Mouse (Mus musculus) limb, embryonic 14.5 days (tissue): ENCODE results near the gene Fbxw2. TPM values are rescaled to one million over a fixed set of nuclear protein-coding genes. Genes with fewer than 3 reads are reported as not detected.

Experiments
- ATAC-seq: fragments of 200-750 bp; cut with Nextera tagmentation; 2 replicates; pipeline ENCODE4 v1.8.0; 2017; ENCODE audit warnings: low read depth, moderate number of reproducible peaks, moderate TSS enrichment; ENCODE audit not compliant: low FRiP score
- DNase-seq: peaks from one replicate; pipeline ENCODE4 v3.0.0-alpha.2; 2015; ENCODE audit warnings: low spot score
- H3K27ac ChIP-seq: fragments of 300-500 bp; sonication (generic); replicated peaks from 2 replicates; pipeline ENCODE4 v1.5.1; 2014; ENCODE audit warnings: low read depth, mild to moderate bottlenecking, low read length, moderate library complexity, mixed read lengths
- H3K27me3 ChIP-seq: fragments of 300-500 bp; sonication (generic); 2 replicates; pipeline ENCODE4 v1.6.1; 2014; ENCODE audit warnings: low read length, mixed read lengths; ENCODE audit not compliant: control insufficient read depth, insufficient read depth
- H3K36me3 ChIP-seq: fragments of 300-500 bp; sonication (generic); 2 replicates; pipeline ENCODE4 v1.6.1; 2014; ENCODE audit warnings: mild to moderate bottlenecking, low read length, moderate library complexity, mixed read lengths; ENCODE audit not compliant: control insufficient read depth, insufficient read depth
- H3K4me1 ChIP-seq: fragments of 300-500 bp; sonication (generic); 2 replicates; pipeline ENCODE4 v1.6.1; 2014; ENCODE audit warnings: antibody characterized with exemption, low read length, mixed read lengths; ENCODE audit not compliant: control insufficient read depth, insufficient read depth
- H3K4me2 ChIP-seq: fragments of 300-500 bp; sonication (generic); replicated peaks from 2 replicates; pipeline ENCODE4 v1.6.1; 2014; ENCODE audit warnings: low read depth, mild to moderate bottlenecking, low read length, moderate library complexity; ENCODE audit not compliant: severe bottlenecking
- H3K4me3 ChIP-seq: fragments of 300-500 bp; sonication (generic); replicated peaks from 2 replicates; pipeline ENCODE4 v1.5.1; 2014; ENCODE audit warnings: low read length
- H3K9ac ChIP-seq: fragments of 300-500 bp; sonication (generic); 2 replicates; pipeline ENCODE4 v1.6.1; 2014; ENCODE audit warnings: mild to moderate bottlenecking, low read depth, low read length, moderate library complexity; ENCODE audit not compliant: severe bottlenecking
- H3K9me3 ChIP-seq: fragments of 300-500 bp; sonication (generic); 2 replicates; pipeline ENCODE4 v1.6.1; 2016; ENCODE audit warnings: low read length; ENCODE audit not compliant: control insufficient read depth
- POLR2A ChIP-seq: fragments of 200-500 bp; IDR thresholded peaks from 2 replicates; pipeline ENCODE4 v1.8.0; 2012; ENCODE audit warnings: inconsistent platforms, mild to moderate bottlenecking, moderate library complexity, borderline replicate concordance; ENCODE audit not compliant: insufficient read depth, insufficient read length; ENCODE audit errors: extremely low read depth
- WGBS: fragments of 180-500 bp; shearing (Covaris S2); extraction: QIAGEN DNeasy Blood & Tissue Kit; methylation state at CpG from one replicate; pipeline ENCODE4 v1.1.7; 2014; 5-methylcytosine and 5-hydroxymethylcytosine counted together
- polyA plus RNA-seq, 2 experiments: library from polyadenylated mRNA; depleted of rRNA in 1 of 2; stranded (reverse) in 1 of 2; unstranded in 1 of 2; fragments of >200 nt; fragmentation: Nextera tagmentation in 1 of 2; extraction: Ambion mirVana in 1 of 2; gene quantifications; 2 replicates each; pipeline versions ENCODE4 v1.2.1 to v1.2.3; 2012 to 2014

Fbxw2 gene
- polyA plus RNA-seq, 2 experiments: 55.1 to 68.3 TPM

DNA sequence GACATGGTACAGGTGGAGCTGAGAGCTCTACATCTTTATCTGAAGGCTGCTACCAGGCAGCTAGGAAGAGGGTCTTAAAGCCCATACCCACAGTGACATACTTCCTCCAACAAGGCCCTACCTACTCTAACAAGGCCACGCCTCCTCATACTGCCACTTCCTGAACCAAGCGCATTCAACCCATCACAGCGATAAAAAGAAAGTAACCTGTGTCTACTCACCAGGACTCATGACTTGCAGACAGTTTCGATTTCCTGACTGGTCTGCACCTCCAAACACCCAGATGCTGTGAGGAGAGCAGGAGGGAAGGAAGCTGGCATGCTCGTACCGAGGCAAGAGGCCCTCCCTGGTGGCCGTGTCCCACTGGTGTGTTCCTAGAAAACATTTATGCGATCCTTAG lies 35.8 kb downstream of the Fbxw2 start:
- no peak for ATAC-seq
- Histone ChIP-seq H3K4me1 (no peaks in the 10 kb centered on the region), H3K4me3 (no peak overlapping the region), H3K36me3 (peaks cover 24% of the 10 kb centered on the region), H3K9ac (no peak overlapping the region), H3K4me2 (no peak overlapping the region), H3K27me3 (no peaks in the 10 kb centered on the region), H3K27ac (no peak overlapping the region), H3K9me3 (no peaks in the 10 kb centered on the region)
- 96% methylated on average over 8 of the region's 8 CpGs for WGBS
- no peak for TF ChIP-seq POLR2A
- DNase-seq: no peak

DNA sequence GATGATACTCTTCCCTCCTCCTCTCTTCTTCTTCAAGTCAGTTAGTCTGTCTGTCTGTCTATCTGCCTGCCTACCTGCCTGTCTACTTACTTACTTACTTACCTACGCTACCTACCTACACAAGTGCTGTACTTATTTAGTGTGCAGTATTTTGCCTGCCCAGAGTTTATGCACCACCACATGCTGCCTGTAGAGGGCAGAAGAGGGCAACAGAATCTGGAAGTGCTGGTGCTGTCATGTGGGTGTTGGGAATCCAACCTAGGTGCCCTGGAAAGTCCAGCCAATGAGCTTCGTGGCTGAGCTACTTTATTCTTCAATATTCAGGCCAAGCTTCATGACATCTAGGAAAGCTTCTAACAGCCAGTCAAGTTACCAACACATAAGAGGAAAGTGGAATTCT lies 42.0 kb downstream of the Fbxw2 start:
- H3K27me3 ChIP-seq: no peaks in the 10 kb centered on the region
- no peak overlapping the region for H3K4me2 ChIP-seq
- 83% methylated on average over 2 of the region's 2 CpGs for WGBS
- ATAC-seq (no peak), DNase-seq (no peak)
- no peak for TF ChIP-seq POLR2A
- H3K4me3 ChIP-seq: no peak overlapping the region
- no peaks in the 10 kb centered on the region for H3K9me3 ChIP-seq
- peaks cover 62% of the 10 kb centered on the region for H3K36me3 ChIP-seq
- no peak overlapping the region for H3K27ac ChIP-seq
- H3K9ac ChIP-seq: no peak overlapping the region
- no peaks in the 10 kb centered on the region for H3K4me1 ChIP-seq

DNA sequence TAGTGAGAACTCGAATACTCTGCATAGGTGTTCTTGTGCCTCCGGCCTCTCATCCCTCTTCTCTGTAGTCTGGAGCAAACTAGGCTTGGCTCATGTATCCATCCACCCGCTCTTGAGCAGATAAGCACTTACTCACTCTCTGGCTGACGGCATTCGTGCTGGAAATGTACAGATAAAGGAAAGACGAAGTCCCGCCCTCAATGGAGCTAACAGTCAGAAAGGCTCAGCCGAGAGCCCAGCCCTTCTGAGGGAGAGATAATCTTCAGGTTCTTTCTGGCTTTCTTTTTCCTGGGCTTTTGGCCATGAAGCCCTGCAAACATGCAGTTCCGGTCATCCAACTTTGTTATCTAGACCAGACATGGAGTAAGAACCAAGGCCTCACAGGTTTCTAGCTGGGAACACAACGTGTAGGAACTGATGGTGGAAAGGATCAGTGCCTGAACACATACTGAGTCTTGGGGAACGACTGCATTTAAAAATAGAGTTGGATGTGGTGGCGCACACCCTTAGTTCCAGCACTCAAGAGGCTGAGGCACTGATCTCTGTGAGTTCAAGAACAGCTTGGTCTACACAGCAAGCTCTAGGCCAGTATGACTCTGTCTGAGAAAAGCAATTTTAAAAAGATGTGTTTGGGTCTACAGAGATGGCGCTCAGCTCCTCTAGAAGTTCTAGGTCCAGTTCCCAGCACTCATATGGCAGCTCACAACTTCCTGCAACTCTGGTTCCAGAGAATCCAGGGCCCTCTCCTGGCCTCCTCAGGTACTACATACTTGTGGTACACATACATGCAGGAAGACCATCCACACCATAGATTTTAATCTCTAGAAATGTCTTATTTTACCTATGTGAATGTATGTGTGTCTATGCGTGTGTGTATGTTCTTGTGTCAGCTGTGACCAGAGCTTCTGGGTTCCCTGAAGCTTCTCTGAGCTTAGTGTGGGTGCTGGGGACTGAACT lies 42.8 kb downstream of the Fbxw2 start:
- Histone ChIP-seq H3K27ac (no peak overlapping the region), H3K4me3 (no peak overlapping the region), H3K9me3 (no peaks in the 10 kb centered on the region), H3K36me3 (peaks cover 67% of the 10 kb centered on the region), H3K4me1 (no peaks in the 10 kb centered on the region), H3K27me3 (no peaks in the 10 kb centered on the region), H3K9ac (no peak overlapping the region), H3K4me2 (no peak overlapping the region)
- DNase-seq: no peak
- WGBS: 94% methylated on average over 14 of the region's 14 CpGs
- TF ChIP-seq POLR2A: no peak
- ATAC-seq: no peak

DNA sequence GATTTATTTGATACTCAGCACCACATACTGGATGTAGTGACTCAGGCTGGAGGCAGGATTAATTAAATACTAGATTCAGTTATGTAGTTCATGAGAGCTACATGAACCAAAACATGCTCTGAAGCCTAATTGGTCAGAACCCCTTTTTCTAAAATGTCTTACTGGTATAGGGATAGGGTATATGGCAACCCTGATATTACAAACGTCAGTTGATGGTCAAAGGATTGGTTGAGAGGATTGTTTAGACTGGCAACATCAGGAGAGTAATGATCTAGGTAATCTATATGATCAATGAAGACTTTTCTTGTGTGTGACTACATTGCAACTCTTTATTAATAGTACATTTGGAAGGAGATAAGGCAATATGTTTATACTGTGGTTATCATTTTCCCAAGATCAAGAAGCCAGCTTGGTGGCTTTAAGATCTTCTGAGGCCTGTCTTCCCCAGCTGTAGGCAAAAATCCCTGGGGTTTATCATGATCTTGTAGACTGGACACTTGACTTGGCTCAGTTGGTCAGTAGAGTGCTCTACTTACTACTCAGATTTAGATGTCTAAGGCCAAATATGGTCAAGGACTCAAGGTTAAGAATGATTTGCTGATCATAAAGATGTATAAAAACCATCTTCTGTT lies 48.8 kb downstream of the Fbxw2 start:
- ATAC-seq (no peak), DNase-seq (no peak)
- peaks cover 81% of the 10 kb centered on the region for H3K36me3 ChIP-seq
- H3K27me3 ChIP-seq: no peaks in the 10 kb centered on the region
- no peak overlapping the region for H3K27ac ChIP-seq
- H3K4me2 ChIP-seq: peak overlapping the region; percentile 22; the same call in 1 of the 2 replicates
- 74% methylated on average over 1 of the region's 1 CpGs for WGBS
- H3K4me1 ChIP-seq: peaks cover 37% of the 10 kb centered on the region
- no peak overlapping the region for H3K9ac ChIP-seq
- no peaks in the 10 kb centered on the region for H3K9me3 ChIP-seq
- TF ChIP-seq POLR2A: no peak
- H3K4me3 ChIP-seq: no peak overlapping the region

DNA sequence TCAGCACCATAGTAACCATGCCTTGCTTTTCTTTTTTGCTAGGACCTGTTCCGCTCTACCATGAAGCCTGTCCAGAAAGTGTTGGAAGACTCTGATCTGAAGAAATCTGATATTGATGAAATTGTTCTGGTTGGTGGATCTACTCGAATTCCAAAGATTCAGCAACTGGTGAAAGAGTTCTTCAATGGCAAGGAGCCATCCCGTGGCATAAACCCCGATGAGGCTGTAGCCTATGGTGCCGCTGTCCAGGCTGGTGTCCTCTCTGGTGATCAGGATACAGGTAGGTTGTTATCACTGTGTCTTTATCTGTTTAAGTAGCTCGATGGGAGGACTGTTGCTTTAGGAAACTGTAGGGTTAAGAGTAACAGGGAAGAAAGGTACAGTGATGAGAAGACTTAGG lies 51.6 kb downstream of the Fbxw2 start:
- Histone ChIP-seq H3K27me3 (no peaks in the 10 kb centered on the region), H3K4me1 (peaks cover 37% of the 10 kb centered on the region), H3K9me3 (no peaks in the 10 kb centered on the region), H3K4me2 (peak overlapping the region; percentile 76), H3K4me3 (peak overlapping the region; percentile 98), H3K9ac (no peak overlapping the region), H3K27ac (no peak overlapping the region), H3K36me3 (peaks cover 67% of the 10 kb centered on the region)
- TF ChIP-seq POLR2A: no peak
- DNase-seq: no peak
- no peak for ATAC-seq
- 90% methylated on average over 6 of the region's 6 CpGs for WGBS
